Mouse (Mus musculus) embryonic facial prominence, embryonic 13.5 days (tissue): Measurements from ENCODE around the gene Rfx4. TPM values are rescaled to one million over a fixed set of nuclear protein-coding genes. Genes with fewer than 3 reads are reported as not detected.

ENCODE experiments used
- ATAC-seq: fragments of 200-750 bp; cut with Nextera tagmentation; 2 replicates; pipeline ENCODE4 v1.8.0; 2017; ENCODE audit warnings: low read depth; ENCODE audit not compliant: insufficient number of reproducible peaks, insufficient read depth, low FRiP score, low TSS enrichment
- H3K27ac ChIP-seq: fragments of 300-500 bp; sonication (generic); 2 replicates; pipeline ENCODE4 v1.5.1; 2015; ENCODE audit warnings: moderate library complexity, mild to moderate bottlenecking, inconsistent platforms
- H3K27me3 ChIP-seq: fragments of 300-500 bp; sonication (generic); 2 replicates; pipeline ENCODE4 v1.6.1; 2015; ENCODE audit warnings: mild to moderate bottlenecking, inconsistent platforms
- H3K36me3 ChIP-seq: fragments of 300-500 bp; sonication (generic); 2 replicates; pipeline ENCODE4 v1.6.1; 2015; ENCODE audit warnings: mild to moderate bottlenecking, inconsistent platforms
- H3K4me1 ChIP-seq: fragments of 300-500 bp; sonication (generic); 2 replicates; pipeline ENCODE4 v1.6.1; 2015; ENCODE audit warnings: inconsistent platforms
- H3K4me2 ChIP-seq: fragments of 300-500 bp; sonication (generic); 2 replicates; pipeline ENCODE4 v1.6.1; 2015; ENCODE audit warnings: moderate library complexity, mild to moderate bottlenecking, inconsistent platforms
- H3K4me3 ChIP-seq: fragments of 300-500 bp; sonication (generic); 2 replicates; pipeline ENCODE4 v1.5.1; 2015; ENCODE audit warnings: mild to moderate bottlenecking, inconsistent platforms
- H3K9ac ChIP-seq: fragments of 300-500 bp; sonication (generic); 2 replicates; pipeline ENCODE4 v1.6.1; 2015; ENCODE audit warnings: mild to moderate bottlenecking, inconsistent platforms
- H3K9me3 ChIP-seq: fragments of 300-500 bp; sonication (generic); 2 replicates; pipeline ENCODE4 v1.6.1; 2016; ENCODE audit warnings: inconsistent platforms
- WGBS: fragments of 180-500 bp; shearing (Covaris S2); methylation state at CpG from one replicate; pipeline ENCODE4 v1.1.7; 2015; ENCODE audit warnings: mixed read lengths; 5-methylcytosine and 5-hydroxymethylcytosine counted together
- polyA plus RNA-seq: library from polyadenylated mRNA; unstranded; fragments of >200 nt; fragmentation: Nextera tagmentation; extraction: Ambion mirVana; gene quantifications from 2 replicates; pipeline ENCODE4 v1.2.1, GENCODE M21; 2015

Gene Rfx4
- polyA plus RNA-seq, 1 experiment from 2014 or later, result 0.44 TPM

DNA sequence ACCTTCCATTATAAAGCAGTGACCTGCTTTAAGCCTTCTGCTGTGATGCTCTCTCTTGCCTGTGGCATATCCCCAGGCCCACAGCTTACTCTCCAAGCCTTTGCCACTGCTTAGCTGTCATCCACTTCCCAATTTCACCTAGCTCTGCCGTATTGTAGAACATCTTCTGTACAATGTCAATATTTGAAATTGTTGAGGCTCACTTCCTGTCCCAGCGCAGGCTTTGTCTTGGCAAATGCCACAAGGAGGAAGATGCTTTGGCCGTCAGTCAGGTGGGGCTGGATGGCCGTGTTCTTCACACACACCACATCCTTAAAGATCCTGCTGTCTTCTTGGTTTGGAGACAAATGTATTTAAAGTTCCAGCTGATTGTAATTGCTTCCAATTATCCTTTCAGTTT lies 29.5 kb downstream of the Rfx4 start:
- H3K27me3 ChIP-seq, result no peaks in the 10 kb centered on the region
- no peaks in the 10 kb centered on the region for H3K4me1 ChIP-seq
- no peaks in the 10 kb centered on the region for H3K9me3 ChIP-seq
- no peaks in the 10 kb centered on the region for H3K36me3 ChIP-seq
- H3K4me2 ChIP-seq, result no peak overlapping the region
- H3K27ac ChIP-seq, result no peak overlapping the region
- WGBS, result 74% methylated on average over 4 of the region's 4 CpGs
- H3K4me3 ChIP-seq, result no peak overlapping the region
- H3K9ac ChIP-seq, result no peak overlapping the region
- no peak for ATAC-seq

DNA sequence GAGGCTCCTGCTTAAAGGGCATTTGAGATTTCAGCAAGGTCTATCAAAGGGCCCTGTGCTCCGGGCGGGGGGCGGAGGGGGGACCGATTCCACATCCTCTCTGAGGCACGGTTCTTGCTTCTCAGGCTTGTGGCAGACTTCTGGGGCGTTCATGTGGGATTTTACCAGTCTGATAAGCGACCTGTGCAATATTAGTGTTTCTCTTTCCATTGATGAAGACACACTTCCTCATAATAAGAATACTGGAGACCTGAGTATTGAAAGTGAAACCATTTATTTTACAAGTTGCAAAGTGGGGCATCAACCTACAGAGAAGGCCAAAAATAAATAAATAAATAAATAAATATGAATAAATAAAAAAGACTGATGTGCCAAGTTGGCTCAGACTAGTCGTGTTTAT lies 34.5 kb downstream of the Rfx4 start:
- H3K4me3 ChIP-seq, result no peak overlapping the region
- H3K27me3 ChIP-seq, result no peaks in the 10 kb centered on the region
- no peak overlapping the region for H3K27ac ChIP-seq
- no peaks in the 10 kb centered on the region for H3K36me3 ChIP-seq
- H3K9ac ChIP-seq, result no peak overlapping the region
- H3K4me1 ChIP-seq, result no peaks in the 10 kb centered on the region
- 80% methylated on average over 8 of the region's 8 CpGs for WGBS
- no peak for ATAC-seq
- no peaks in the 10 kb centered on the region for H3K9me3 ChIP-seq
- no peak overlapping the region for H3K4me2 ChIP-seq

DNA sequence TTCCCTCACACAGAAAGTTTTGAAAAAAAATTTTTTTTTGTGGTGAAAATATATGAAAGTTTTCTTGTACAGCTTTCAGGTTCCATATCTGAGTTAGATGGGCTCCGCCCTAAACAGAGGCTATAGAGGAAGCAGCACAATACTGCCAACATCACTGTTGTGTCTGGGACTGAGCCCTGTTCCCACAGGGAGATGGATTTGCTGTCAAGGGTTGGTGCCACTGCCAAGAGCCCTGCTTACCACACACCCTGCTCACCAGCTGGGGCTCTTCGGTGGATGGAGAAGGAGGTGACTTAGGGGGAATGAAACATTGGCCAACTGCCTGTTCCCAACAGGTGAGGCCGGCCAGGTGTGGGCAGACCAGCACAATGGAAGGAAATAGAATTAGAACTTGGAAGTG lies 35.3 kb downstream of the Rfx4 start:
- Histone ChIP-seq H3K27ac (no peak overlapping the region), H3K36me3 (no peaks in the 10 kb centered on the region), H3K4me3 (no peak overlapping the region), H3K4me1 (no peaks in the 10 kb centered on the region), H3K9ac (no peak overlapping the region), H3K9me3 (no peaks in the 10 kb centered on the region), H3K27me3 (no peaks in the 10 kb centered on the region), H3K4me2 (no peak overlapping the region)
- ATAC-seq, result no peak
- WGBS, result 86% methylated on average over 3 of the region's 3 CpGs

DNA sequence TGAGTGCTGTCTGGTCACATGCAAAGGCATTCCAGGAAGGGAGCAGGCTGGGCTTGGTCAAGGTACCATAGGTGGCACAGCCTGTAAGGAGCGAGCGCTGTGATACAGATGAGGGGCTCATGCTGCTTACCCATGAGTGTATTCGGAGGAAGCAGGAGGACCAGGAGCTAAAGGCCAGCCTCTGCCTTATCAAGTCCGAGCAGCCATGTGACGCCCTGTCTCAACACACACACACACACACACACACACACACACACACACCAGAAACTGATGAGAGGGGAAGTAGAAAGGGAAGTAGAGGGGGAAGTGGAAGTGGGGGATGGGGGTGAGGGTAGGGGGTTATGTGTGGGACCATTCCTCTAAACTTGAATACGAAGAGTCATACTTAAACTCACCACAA lies 45.7 kb downstream of the Rfx4 start:
- Histone ChIP-seq H3K36me3 (no peaks in the 10 kb centered on the region), H3K9me3 (no peaks in the 10 kb centered on the region), H3K4me2 (no peak overlapping the region), H3K4me3 (no peak overlapping the region), H3K9ac (no peak overlapping the region), H3K27ac (no peak overlapping the region), H3K27me3 (peaks cover 3% of the 10 kb centered on the region; the same call in 1 of the 2 replicates), H3K4me1 (no peaks in the 10 kb centered on the region)
- no peak for ATAC-seq
- 81% methylated on average over 6 of the region's 6 CpGs for WGBS

DNA sequence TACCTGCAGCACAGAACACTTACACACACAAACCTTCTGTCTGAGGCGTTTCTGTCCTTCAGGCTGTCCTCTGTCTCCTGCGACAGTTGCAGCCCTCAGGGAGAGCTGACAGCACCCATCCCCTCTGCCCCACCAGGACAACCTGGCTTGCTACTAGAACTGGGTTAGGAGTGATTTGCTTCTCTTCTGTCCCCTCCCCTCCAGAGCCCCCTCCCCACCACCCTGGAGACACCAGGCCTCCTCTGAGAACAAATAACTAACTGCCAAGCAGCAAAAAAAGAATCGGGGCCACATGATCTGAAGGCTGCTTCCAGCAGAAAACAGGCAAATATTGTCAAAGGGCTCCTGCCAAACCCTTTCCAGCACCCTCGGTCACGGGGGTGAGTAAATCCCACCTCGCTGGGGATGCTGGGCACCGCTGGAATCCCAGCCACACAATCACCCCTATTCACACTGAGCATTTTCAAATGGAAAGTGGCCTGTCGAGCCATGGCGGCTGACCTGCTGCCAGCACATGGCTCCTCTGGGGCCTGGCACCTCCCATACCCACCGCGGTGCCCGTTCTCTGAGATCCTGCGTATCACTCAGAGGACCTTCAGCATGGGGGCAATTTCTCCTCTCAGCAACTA lies 47.5 kb downstream of the Rfx4 start:
- Histone ChIP-seq H3K27ac (no peak overlapping the region), H3K36me3 (no peaks in the 10 kb centered on the region), H3K4me1 (no peaks in the 10 kb centered on the region), H3K9me3 (no peaks in the 10 kb centered on the region), H3K4me2 (no peak overlapping the region), H3K4me3 (no peak overlapping the region), H3K27me3 (peaks cover 3% of the 10 kb centered on the region; the same call in 1 of the 2 replicates), H3K9ac (no peak overlapping the region)
- ATAC-seq, result no peak
- WGBS, result 59% methylated on average over 13 of the region's 13 CpGs

DNA sequence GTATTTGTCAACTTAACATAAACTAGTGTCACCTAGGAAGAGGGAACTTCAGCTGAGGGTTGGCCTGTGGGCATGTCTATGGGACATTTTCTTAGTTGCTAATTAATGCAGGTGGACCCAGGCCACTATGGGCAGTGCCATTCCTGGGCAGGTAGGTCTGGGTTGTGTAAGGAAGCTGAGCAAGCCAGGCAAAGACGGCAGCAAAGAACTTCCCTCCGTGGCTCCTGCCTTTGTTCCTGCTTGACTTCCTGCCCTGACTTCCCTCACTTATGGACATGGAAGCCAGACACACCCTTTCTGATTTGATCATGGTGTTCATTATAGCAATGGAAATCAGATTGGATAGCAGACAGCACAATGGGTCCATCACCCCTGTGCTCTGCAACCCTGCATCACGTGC lies 49.7 kb downstream of the Rfx4 start:
- H3K4me3 ChIP-seq, result no peak overlapping the region
- no peak for ATAC-seq
- no peak overlapping the region for H3K9ac ChIP-seq
- no peaks in the 10 kb centered on the region for H3K27me3 ChIP-seq
- no peaks in the 10 kb centered on the region for H3K36me3 ChIP-seq
- H3K4me2 ChIP-seq, result no peak overlapping the region
- WGBS, result 76% methylated on average over 3 of the region's 3 CpGs
- no peaks in the 10 kb centered on the region for H3K9me3 ChIP-seq
- no peaks in the 10 kb centered on the region for H3K4me1 ChIP-seq
- no peak overlapping the region for H3K27ac ChIP-seq

DNA sequence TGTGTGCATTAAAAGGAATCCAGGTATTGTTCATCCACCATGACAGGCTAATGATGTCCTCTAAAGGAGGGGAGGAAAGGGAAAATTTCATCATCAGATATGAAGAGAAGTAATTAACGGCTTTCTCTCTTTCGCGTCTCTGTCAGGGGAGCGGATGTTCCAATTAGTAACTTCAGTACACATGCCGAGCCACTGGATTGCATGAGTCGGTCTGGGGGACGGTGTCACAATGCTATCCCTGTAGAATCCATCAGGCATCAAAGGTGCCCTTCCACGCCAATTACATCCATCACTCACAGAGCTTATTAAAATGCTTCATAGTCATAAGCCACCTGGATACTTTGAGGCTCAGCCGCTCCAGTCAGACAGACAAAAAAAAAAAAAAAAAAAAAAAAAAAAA lies 51.3 kb downstream of the Rfx4 start:
- Histone ChIP-seq H3K4me1 (no peaks in the 10 kb centered on the region), H3K27me3 (no peaks in the 10 kb centered on the region), H3K36me3 (no peaks in the 10 kb centered on the region), H3K9ac (no peak overlapping the region), H3K9me3 (no peaks in the 10 kb centered on the region), H3K27ac (no peak overlapping the region), H3K4me3 (no peak overlapping the region), H3K4me2 (no peak overlapping the region)
- ATAC-seq, result no peak
- 74% methylated on average over 9 of the region's 9 CpGs for WGBS

DNA sequence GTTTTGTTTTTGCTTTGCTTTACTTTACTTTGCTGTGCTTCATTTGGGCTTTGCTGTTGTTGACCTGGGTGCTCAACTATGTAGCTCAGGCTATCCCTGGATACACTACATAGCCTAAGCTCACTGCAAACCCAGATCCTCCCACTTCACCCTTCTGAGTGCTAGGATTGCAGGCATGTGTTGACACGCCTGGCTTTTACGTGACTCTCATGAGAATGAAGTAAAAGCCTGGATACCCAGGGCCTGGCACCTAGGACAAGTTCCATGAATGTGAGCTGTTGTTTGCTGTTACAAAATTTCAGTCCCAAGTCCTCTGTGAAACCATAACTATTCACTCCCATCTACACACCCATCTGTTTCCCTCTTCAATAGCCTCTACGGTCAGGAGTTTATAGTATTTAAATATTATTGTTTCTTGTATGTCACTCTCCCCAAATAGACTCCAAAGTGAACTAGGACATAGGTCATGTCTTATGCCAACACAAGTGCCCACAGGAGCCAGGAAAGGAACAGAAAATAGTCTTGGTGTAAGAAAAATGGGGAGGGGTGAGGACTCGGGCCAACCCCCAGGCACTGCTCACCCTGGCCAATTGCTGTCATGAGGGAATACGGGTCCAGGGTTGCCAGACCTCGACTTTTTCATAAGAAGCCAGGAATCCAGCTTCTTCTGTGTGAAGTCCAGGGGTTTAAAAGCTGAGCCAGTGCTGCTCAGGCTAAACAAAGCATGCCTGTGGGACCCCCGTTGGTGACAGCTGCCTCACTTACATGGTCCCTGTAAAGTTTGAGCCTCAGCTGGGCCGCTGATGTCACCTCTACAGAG lies 54.4 kb downstream of the Rfx4 start:
- Histone ChIP-seq H3K36me3 (no peaks in the 10 kb centered on the region), H3K9me3 (no peaks in the 10 kb centered on the region), H3K9ac (no peak overlapping the region), H3K4me2 (no peak overlapping the region), H3K27ac (no peak overlapping the region), H3K4me3 (no peak overlapping the region), H3K4me1 (no peaks in the 10 kb centered on the region), H3K27me3 (no peaks in the 10 kb centered on the region)
- ATAC-seq, result no peak
- WGBS, result 77% methylated on average over 8 of the region's 8 CpGs

DNA sequence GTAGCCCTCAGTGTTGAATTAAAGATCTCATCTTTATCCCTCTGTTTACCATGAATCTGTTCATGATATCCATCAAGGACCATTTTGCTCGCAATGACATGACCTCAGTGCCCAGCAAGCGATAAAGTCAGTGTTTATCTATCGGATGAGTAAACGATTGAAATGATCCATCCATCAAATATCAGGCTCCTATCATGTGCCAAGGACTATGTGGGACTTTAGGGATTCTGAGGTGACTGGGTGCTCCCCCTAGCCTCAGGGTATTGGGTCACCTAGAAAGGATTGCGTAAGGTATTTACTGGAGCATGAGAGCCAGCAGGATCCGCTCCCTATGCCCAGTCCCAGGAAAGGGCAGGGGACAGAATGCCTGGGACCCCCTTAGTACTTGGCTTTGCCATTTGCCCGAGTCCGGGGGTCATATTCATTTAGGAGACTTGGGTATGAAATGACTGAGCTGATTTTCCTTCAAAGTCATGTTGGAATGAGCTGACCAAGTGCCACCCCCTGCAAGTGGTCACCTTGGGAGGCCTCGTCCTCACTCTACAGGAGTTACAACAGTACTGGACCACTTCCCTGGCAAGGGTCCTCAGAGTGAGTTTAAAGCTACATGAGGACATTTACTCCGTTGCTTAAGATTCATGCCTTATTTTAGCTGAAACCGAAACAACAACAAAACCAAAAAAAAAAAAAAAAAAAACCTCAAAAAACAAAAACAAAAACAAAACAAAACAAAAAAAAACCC lies 55.5 kb downstream of the Rfx4 start:
- 90% methylated on average over 11 of the region's 11 CpGs for WGBS
- H3K9ac ChIP-seq, result no peak overlapping the region
- no peak overlapping the region for H3K4me3 ChIP-seq
- H3K9me3 ChIP-seq, result no peaks in the 10 kb centered on the region
- no peaks in the 10 kb centered on the region for H3K27me3 ChIP-seq
- H3K4me1 ChIP-seq, result no peaks in the 10 kb centered on the region
- H3K36me3 ChIP-seq, result no peaks in the 10 kb centered on the region
- no peak for ATAC-seq
- no peak overlapping the region for H3K4me2 ChIP-seq
- H3K27ac ChIP-seq, result no peak overlapping the region

DNA sequence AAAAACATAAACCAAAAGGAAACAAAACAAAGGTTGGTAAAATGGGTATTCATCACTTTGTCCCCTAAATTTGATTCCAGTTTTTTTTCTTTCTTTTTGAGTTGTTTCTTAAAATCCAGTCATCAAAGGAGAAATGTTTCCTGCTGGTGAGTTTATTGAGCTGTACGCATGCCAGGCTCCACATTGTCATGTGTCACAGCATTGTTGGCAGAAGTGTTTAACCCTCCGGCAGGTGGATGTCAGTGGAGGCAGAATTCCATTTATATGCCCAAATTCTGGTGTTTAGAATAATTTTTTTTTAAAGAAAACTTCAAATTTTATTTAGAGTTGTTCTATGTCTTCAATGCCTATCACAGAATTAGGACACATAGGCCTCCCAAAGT lies 56.0 kb downstream of the Rfx4 start:
- no peak for ATAC-seq
- Histone ChIP-seq H3K4me3 (no peak overlapping the region), H3K36me3 (no peaks in the 10 kb centered on the region), H3K9me3 (no peaks in the 10 kb centered on the region), H3K27ac (no peak overlapping the region), H3K9ac (no peak overlapping the region), H3K27me3 (no peaks in the 10 kb centered on the region), H3K4me2 (no peak overlapping the region), H3K4me1 (no peaks in the 10 kb centered on the region)
- 88% methylated on average over 2 of the region's 2 CpGs for WGBS

DNA sequence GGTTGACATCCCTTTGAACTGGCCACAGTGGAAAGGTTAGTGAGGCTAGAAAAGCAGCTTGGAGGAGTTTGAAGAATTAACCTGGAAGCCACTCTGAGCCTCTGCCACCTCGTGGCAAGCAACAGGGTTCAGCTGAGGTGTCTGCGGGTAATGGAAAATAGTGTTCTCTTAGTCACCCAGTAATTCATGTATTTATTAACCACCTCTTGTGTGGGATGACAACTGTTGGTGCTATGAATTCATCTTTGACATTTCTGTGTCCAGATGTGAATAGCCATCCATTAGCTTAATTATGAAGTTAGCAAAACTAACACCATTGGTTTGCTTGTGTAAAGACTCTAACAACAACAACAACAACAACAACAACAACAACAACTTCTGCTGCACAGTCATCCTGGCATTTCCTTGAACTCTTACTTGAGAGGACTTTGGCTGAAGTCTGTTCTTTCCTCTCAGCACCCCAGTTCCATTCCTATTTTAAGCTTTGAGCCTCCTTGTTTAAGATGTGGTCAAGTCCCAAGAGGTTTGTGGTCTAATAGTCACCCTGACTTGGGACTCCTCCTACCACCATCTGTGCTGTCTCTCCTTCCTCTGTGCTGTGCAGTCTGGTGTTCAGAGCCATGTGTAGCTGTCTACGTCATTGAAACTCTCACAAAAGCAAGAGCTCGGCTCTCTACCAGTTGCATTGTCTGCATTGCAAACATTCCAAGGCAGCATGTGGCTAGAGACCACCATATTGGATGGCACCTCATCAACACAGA lies 60.0 kb downstream of the Rfx4 start:
- H3K36me3 ChIP-seq, result no peaks in the 10 kb centered on the region
- H3K4me2 ChIP-seq, result no peak overlapping the region
- H3K27me3 ChIP-seq, result no peaks in the 10 kb centered on the region
- no peak overlapping the region for H3K27ac ChIP-seq
- 65% methylated on average over 4 of the region's 4 CpGs for WGBS
- H3K9ac ChIP-seq, result no peak overlapping the region
- no peak overlapping the region for H3K4me3 ChIP-seq
- no peaks in the 10 kb centered on the region for H3K9me3 ChIP-seq
- ATAC-seq, result no peak
- no peaks in the 10 kb centered on the region for H3K4me1 ChIP-seq
